Mouse (Mus musculus): ENCODE data around the gene Xk.
"Not testable (repeated sequence)": the region's sequence is repeated elsewhere in the genome, so short reads cannot be mapped to it uniquely, and the experiment has no call there.

Xk gene

DNA sequence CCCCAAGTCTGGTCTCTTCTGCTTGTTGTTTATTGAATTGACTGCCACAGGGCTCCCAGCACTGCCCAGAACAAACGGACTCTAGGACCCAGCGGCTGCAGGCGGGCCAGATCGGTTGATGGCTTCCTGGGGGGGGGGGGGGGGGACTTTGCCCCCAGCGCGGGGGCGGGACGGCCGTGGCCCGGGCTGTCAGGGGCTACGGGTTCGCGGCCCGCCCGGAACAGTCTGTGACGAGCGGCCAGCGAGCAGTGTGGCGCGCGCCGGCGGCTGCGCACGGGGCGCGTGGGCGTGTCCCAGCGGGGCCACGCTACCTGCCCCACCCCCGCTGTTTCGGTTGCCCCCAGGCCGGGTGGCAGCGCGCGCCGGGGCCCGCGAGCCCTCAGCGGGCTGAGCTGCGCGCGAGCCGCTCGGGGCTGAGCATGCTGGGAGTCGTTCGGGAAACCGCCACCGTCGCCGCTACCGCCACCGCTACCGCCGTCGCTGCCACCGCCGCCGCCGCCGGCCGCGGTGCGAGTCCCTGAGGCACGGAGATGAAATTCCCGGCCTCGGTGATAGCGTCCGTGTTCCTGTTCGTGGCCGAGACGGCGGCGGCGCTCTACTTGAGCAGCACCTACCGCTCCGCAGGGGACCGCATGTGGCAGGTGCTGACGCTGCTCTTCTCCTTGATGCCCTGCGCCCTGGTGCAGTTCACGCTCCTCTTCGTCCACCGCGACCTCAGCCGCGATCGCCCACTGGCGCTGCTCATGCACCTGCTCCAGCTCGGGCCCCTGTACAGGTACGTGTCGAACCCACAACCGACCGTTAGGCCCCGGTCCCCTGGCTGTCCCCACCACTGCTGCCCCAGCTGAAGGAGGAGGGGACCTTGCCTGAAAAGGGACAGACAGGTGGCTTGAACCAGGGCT is at the start of gene Xk:
Gene Xk, plus strand, starts transcription at position 297 of the 902 bp plus-strand sequence.
- no peak for DNase-seq (ENCODE audit: low spot score)

GRCm38 (mm10) chrX:9227105-9227504 is 45.5 kb upstream of the Xk start:
- no peak for DNase-seq (ENCODE audit: low spot score)

DNA sequence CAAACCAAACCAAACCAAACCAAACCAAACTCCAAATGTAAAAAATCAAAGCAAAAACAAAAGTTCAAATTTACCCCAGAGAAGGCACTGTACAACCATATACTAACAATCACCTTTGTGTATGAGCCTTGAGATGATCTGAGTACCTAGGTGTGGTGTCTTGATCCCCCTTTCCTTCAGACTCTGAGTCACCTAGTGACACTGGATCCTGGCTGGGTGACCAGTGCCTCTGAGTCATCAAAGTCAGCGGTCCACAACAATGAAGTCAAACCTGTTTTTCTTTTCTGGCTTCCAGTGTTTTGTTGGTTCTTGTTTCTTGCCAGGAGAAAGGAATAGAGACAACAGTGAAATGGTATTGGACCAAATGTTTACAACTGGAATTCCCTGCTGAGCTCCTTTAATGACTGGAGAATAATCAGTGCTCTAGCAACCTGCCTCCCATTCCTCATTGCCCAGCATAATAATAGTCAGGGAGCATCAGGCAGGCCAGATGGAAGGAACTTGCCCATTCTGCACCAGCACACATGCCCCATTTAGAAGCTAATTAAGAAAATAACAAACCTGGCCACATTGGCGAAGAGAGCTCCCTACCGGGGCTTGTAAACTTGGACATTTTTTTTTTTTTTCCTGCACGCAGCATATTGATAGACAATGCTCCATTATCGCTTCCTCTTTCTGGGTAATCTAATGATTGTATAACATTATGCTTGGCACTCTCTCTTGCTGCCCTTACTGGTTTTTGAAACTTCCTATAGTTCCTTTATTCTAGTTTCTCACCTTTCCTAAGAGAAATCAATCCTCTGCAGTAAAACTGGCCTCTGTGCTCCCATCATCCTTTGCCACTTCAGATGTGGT is 31.6 kb upstream of the Xk start:
- DNase-seq (ENCODE audit: low spot score): no peak

DNA sequence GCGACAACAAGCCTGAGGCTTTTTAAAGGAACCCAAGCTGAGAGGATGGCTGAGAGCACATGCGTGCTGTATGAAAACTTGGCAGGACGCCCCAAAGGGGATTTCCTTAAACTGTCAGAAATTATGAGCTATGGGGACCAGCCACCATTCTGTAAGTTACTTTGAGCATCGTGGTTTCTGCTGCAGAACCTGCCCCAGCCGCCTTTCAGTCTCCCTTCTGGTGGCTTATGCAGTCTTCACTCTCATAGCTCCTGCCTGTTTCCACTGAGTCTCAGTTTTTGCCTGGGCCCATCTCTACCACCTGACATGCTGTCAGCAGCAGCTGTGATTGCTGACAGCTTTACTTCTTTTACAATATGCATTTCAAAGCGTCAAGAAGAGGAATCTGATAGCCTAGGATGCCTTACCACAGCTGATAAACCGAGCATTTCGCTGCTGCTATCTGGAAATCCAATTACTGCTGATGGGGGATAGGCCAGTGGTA is 29.1 kb upstream of the Xk start:
- no peak for DNase-seq (ENCODE audit: low spot score)

GRCm38 (mm10) chrX:9244603-9245336 is 27.8 kb upstream of the Xk start:
- peak; percentile 79 for DNase-seq (ENCODE audit: low spot score)

GRCm38 (mm10) chrX:9248911-9249310 is 23.6 kb upstream of the Xk start:
- no peak for DNase-seq (ENCODE audit: low spot score)

- DNase-seq (ENCODE audit: low spot score): no peak
These were observed 18.6 kb upstream of the Xk start for GRCm38 (mm10) chrX:9253990-9254389.

DNA sequence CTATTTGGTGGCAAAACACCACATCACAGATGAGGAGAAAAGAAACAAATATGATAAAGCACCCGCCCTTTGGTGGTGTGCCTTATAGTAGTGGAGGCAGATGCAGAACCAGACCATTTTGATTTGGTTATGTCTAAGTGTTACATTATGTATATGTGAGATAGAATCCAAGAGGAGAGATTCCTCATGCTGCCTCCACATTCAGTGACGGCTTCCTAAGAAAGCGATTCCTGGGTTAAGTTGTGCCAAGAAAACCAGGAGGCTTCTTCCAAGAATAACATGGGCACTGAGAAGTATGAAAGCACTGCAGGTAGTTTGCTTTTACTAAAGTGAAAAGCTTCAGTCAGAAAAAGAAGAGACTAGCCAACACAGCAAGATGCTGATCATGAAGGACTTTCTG is 17.7 kb upstream of the Xk start:
- no peak for DNase-seq (ENCODE audit: low spot score)

DNA sequence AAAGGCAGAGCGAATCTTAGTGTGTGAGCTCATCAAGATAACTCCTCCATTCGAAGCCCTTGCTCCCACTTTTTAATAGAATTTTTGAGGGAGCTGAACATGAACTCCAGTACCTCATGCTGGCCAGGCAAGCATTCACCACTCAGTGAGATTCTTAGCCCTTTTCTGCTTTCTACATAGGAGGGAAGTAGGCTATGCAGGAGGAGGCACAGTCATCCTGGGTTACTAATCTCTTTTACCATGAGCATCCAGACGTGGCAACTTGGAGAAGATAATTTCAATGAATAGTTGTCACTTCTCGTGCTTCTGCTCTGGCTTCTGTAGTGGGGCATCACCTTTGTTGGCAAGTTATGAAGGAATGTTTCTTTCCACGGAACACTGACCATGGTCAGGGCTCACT is 15.8 kb upstream of the Xk start, which contains the start of gene Gm14862:
Gene Gm14862, minus strand, starts transcription at position 134 of the 400 bp plus-strand sequence.
- DNase-seq (ENCODE audit: low spot score): no peak

- DNase-seq (ENCODE audit: low spot score): no peak
These were observed 14.7 kb upstream of the Xk start for GRCm38 (mm10) chrX:9257831-9258230.

- no peak for DNase-seq (ENCODE audit: low spot score)
These were observed 13.3 kb upstream of the Xk start for GRCm38 (mm10) chrX:9259267-9259666.

DNA sequence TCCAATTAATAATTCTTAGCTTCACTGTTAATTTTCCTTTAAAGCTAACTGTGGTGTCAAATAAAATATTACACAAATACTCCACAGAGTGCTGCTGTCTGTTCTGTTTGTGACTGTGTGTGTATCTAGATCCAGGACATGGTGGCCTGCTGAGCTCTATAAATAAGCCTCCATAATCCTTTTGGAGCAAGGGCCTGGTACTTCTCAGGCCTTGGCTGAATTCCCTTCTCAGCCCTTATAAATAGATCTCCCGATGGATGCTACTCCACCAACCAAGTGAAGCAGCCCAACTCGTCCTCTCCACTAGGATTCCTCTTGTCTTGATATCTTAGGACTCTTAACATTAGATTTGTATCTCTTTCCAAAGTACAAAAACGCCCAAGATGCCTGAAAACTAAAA is 1.4 kb upstream of the Xk start:
- DNase-seq (ENCODE audit: low spot score): no peak

DNA sequence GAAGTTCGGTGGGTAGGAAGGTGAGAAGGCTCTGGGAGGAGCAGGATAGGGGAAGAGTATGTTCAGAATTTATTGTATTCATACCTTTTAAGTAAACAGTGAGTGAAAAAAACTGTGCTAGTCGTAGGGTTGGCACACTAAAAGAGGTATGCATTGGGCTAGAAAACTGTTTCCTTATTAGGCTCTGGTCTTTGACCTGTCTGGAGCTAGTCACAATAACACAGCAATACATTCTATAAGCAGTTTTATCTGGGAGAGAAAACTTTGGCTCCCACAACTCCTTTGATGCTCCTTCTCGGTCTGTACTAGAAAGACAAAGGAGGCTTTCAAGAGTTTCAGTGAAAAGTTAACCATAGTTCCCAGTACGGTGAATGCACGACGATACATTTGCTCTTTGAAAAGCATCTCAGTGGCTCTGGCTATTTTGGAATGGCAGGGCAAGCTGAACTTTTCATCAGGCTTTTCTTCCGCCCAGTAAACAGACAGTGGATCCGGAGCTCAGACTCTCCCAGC is 553 bp upstream of the Xk start:
- no peak for DNase-seq (ENCODE audit: low spot score)

DNA sequence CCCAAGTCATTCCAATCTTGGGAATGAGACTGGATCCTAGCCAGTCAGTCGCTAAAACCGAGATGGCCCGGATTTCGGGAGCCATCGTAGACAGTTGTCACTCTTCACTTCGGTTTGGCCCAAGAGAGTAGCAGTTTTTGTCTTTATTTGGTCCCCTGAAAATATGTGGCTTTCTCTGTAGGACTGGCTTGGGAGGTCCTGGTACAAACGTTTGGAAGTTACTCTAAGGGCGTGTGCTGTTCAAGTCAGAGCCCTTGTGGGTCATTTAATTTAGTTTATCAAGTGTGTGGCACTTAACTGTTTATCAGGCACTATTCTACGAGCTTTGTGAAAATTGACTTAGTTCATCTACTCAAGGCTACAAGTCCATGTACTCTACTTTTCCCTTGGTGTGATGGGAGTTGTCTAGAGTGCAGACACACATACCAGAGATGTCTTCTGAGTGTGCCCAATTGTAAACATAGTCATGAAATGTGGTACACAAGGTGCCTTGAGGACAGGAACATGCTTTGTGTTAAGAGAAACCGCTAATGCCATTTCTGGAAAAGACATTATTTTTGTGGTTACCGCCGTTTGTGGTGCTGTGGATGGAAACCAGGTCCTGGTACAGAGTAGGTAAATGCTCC is 934 bp downstream of the Xk start:
- DNase-seq (ENCODE audit: low spot score): no peak

DNA sequence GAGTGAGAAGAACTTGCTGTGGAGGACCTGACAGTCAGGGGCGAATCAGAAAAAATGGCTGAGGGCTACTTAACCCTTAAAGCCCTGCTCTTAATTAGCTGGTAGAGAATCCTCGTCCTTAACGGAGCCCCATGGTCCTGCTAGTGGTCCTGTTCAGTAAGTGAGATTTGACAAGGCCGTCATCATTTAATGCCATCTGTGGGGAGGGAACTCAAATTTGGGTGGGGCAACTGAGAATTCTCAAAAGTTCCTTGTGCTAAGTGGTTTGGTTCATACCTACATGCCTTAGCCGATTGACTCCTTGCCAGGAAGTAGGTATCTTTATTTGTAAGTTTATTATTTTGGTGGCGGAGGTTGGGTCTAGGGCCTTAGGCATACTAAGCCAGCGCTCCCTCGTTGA is 1.8 kb downstream of the Xk start:
- peak; percentile 56 for DNase-seq (ENCODE audit: low spot score)

- DNase-seq (ENCODE audit: low spot score): not testable (repeated sequence)
These were observed 10.9 kb downstream of the Xk start, which contains the start of gene H2al1m for GRCm38 (mm10) chrX:9283464-9283863. H2al1m (plus strand) TSS chrX:9283764.

DNA sequence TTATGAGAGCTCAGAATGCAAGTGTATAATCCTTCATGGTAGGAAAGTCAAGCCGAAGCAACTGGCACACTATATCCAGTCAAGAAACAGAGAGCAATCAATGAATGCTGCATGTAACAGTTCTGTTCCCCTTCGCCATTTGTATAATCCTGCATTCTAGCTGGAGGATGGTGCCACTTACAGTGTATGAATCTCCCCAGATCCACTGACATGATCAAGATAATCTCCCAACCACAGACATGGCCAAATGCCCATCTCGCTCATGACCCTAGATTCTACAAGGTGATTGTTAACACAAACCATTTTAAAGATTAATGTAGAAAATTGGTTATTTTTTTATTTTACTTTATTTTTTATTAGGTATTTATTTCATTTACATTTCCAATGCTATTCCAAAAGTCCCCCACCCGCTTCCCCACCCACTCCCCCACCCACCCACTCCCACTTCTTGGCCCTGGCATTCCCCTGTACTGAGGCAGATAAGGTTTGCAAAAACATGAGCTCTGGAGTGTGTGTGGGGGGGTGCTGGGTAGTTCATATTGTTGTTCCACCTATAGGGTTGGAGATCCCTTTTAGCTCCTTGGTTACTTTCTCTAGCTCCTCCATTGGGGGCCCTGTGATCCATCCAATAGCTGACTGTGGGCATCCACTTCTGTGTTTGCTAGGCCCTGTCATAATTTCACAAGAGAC is 20.7 kb downstream of the Xk start:
- DNase-seq (ENCODE audit: low spot score): not testable (repeated sequence)

- peak; percentile 81 for DNase-seq (ENCODE audit: low spot score)
These were observed 25.9 kb downstream of the Xk start for GRCm38 (mm10) chrX:9298413-9298864.

DNA sequence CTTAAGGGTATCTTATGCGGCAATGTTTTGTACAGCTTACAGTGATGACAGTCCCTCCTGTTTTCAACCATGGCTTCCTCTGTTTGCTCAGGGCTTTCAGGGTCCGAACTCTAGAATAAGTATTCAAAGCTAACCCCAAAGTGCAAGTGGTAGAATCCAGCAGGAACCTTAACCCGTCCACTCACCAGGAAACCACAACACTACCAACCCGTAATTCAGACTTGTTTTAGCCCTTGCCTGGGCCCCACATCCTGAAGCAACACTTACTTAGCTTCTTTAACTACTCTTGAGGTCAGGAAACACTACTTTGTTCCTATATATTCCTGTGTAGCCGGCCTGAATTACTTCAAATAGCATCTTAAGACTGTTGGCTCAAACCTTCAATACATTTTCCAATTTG is 30.2 kb downstream of the Xk start:
- no peak for DNase-seq (ENCODE audit: low spot score)

- peak; percentile 34 for DNase-seq (ENCODE audit: low spot score)
These were observed 30.9 kb downstream of the Xk start for GRCm38 (mm10) chrX:9303455-9303854.

DNA sequence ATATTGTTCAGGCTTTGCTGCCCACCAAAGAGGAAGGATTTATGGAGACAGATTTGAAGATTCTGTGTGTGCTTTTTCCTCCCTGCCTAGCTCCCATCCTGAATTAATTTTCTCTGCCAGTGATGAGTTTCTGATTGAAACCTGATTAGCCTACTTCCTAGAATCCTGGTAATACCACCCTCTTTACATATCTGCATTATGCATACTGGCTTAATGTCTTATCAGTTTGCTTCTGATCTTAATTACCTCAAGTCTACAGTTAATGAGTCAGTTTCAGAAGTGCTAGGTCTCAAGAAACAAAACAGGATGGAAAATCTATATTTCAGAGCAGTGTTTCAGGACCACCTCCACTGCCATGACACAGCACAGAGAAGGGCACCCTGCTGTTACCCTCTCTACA is 43.9 kb downstream of the Xk start:
- not testable (repeated sequence) for DNase-seq (ENCODE audit: low spot score)
